Mouse (Mus musculus): ENCODE measurements at regions not wholly inside any gene's neighbourhood (a gene's known extent, or its start where the extent isn't known, plus 50 kb on each side); places are given as distances from the start of the nearest gene placed in this dataset.

GRCm38 (mm10) chr1:121111776-121112344, 220.5 kb downstream of the Insig2 start:
- TF ChIP-seq CTCF (IDR thresholded peaks at IDR 0.05; ENCODE audit: borderline replicate concordance, extremely low read depth, insufficient read depth, insufficient read length) (no peak), POLR2A (IDR thresholded peaks at IDR 0.05; ENCODE audit: borderline replicate concordance, extremely low read depth, insufficient read depth, insufficient read length, poor library complexity, severe bottlenecking) (no peak)
